Mouse (Mus musculus) cortical plate, adult 2 months (tissue): ENCODE data around the gene Zfand3.

Source experiments
- CTCF ChIP-seq: fragments of 200-500 bp; IDR thresholded peaks from 2 replicates; pipeline ENCODE4 v1.5.1; 2011; ENCODE audit warnings: mild to moderate bottlenecking, control low read depth, low read length; ENCODE audit not compliant: insufficient read depth; ENCODE audit errors: extremely low read depth
- POLR2A ChIP-seq: fragments of 200-500 bp; IDR thresholded peaks from 2 replicates; pipeline ENCODE4 v1.6.1; 2011; ENCODE audit warnings: mild to moderate bottlenecking, low read length, control low read depth; ENCODE audit not compliant: insufficient read depth; ENCODE audit errors: extremely low read depth

GRCm38 (mm10) chr17:30029633-30030226 is 25.2 kb downstream of the Zfand3 start:
- no peak for TF ChIP-seq POLR2A
- TF ChIP-seq CTCF, result no peak
